Mouse (Mus musculus) adrenal gland, postnatal 14 days (tissue): Measurements from ENCODE around the gene Fahd1. TPM values are rescaled to one million over a fixed set of nuclear protein-coding genes. Genes with fewer than 3 reads are reported as not detected.

ENCODE experiments used
- DNase-seq: peaks from one replicate; pipeline ENCODE4 v3.0.0; 2021; ENCODE audit warnings: mixed read lengths
- total RNA-seq: library from RNA; stranded (reverse); gene quantifications from 2 replicates; pipeline ENCODE4 v1.2.3, GENCODE M21; 2021

The Fahd1 gene
- total RNA-seq, 1 experiment from 2014 or later = 43.0 TPM

- DNase-seq = no peak
Measured at GRCm38 (mm10) chr17:24847386-24847785, 2.8 kb downstream of the Fahd1 start.

DNA sequence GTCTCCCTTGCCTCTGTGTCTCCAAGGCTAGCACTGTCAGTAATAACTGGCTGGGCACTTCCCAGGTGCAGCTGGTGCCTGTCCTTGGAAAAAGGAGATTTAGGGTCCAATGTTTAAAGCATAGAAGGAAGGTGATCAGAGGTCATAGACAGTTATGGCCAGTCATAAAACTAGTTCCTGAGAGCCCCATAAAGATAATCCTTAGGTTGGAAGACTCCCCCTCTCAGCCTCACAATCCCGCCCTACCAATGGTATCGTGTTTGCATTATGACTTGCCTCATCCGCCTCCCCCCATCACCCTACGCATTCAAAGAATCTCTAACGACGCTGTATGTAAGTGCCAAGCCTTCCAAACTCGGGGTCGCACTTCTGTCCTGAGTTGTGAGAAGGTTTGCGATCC, 5.6 kb downstream of the Fahd1 start:
- no peak for DNase-seq

GRCm38 (mm10) chr17:24842631-24843030, 7.5 kb downstream of the Fahd1 start:
- DNase-seq = no peak

DNA sequence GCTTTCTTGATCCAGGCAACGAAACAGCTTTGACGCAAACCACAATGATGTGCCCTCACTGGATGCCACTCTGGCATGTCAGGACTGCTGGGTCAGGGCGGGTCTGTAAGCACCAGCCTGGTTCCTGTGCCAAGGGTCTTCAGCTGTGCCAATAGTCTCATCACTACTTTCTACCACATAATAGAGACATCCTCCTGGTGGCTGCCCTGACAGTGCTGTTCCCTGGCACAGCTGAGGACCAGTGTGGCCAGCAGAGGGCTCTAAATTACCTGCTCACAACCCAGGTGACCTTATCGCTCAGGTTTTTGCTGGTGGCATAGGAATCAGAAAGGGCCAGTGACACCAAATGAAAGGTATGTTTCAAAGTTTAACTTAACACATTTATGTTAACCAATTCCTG, 9.0 kb downstream of the Fahd1 start:
- peak; percentile 13 for DNase-seq

DNA sequence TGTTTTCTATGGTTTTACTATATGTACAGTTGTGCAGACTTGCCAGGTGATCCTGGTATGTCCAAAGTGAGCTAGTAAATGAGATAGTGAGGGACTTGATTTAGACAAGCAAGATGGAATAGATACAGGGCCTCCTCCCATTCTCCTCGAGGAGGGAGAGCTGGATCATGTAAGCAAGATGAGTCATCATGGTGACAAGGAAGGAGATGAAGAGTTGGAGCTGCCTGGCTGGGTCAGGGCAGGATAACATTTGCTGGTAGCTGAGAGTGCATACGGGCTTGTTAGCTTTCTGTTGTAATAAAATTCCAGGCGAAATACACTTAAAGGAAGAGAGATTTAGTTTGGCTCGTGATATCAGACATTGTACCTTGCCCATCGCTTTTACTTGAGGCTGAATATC, 9.8 kb downstream of the Fahd1 start:
- DNase-seq = no peak

DNA sequence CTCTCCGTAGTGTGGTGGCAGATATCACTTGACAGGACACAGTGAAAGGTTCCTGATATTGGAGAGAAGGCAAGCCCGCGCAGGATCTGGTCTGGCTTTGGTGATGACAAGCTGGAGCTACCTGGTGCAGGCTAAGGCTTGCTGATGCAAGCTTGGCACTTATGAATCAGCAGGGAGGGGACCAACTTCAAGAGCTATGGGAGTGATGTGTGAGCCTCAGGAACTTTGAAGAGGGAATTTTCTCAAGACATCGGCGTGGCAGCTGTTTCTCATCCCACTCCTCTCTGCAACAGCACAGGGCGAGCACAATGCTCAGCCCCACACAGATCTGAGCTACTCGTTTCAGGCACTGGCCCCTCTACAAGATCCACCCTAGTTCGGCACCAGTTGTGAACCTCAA, 10.3 kb downstream of the Fahd1 start, which contains the start of gene Hagh:
TSS of gene Hagh (plus strand) at position 302 of the 400 bp plus-strand sequence.
- no peak for DNase-seq

- DNase-seq = peak; percentile 45
Measured at GRCm38 (mm10) chr17:24821351-24822280, 28.5 kb downstream of the Fahd1 start.

DNA sequence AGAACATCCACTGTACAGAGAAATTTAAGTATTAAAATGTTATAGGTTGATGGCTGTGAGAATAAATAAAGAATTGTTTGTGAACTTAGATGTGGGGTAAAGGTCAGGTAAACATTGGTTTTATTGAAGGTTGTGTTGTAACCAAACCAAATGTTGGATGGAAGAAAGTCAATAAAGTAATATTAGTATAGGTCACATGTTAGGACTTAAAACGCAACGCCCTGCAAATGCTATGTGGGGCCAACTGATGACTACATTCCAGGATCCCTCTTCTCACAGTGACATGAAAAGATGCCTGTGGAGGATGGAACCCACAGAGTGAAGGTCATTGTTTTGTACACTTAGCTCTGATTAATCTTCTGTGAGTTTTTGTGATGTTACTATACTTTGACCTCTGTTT, 30.7 kb downstream of the Fahd1 start:
- no peak for DNase-seq

- DNase-seq = peak; percentile 18
Measured at GRCm38 (mm10) chr17:24818172-24818571, 32.0 kb downstream of the Fahd1 start.

DNA sequence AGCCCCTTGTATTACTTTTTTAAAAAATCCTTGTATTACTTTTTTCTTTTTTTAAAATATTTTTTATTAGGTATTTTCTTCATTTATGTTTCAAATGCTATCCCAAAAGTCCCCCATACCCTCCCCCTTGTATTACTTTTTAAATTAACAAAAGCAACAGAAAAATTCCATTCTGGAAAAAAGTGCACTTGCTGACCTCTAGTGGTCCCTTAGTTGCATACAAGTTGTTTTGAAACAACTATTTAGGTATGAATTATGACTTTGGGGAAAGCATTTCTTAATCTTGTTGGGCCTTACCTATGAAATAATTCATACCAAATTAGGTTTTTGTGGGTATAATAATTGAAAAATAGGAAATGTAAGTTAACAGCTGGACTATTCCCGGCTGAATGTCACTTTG, 32.7 kb downstream of the Fahd1 start:
- DNase-seq = no peak

DNA sequence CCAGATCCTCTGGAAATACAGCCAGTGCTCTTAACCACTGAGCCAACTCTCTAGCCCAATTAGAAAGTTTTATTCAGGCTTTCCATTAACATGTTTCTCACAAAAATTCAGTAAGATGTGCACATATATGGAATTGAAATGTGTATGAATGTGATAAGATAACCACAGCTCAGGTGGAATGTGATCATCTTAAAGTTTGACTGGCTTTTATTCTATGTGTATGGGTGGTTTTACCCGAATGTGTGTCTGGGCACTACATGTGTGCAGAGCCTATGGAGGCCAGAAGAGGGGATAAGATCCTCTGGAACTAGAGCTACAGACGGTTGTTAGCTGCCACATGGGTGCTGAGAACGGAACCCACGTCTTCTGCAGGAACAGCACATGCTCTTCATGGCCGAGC, 34.9 kb downstream of the Fahd1 start:
- no peak for DNase-seq

GRCm38 (mm10) chr17:24812215-24812614, 37.9 kb downstream of the Fahd1 start:
- DNase-seq = no peak

DNA sequence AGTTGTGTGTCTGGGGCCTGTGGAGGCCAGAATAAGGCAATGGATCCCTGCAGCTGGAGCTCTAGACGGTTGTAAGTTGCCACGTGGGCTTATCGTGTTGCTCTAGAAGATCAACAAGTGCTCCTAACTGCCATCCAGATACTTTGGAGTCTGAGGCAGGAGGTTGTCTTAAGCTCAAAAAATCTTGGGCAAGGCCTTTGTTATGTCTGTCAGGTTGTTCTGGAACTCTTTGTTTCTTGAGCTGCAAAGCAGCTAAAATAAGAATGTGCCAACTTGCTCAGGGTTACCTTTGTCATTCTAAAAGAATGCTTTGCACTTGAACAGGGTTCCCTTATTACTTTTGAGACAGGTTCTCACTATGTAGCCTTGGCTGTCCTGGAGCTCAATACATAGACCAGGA, 39.0 kb downstream of the Fahd1 start:
- DNase-seq = no peak

DNA sequence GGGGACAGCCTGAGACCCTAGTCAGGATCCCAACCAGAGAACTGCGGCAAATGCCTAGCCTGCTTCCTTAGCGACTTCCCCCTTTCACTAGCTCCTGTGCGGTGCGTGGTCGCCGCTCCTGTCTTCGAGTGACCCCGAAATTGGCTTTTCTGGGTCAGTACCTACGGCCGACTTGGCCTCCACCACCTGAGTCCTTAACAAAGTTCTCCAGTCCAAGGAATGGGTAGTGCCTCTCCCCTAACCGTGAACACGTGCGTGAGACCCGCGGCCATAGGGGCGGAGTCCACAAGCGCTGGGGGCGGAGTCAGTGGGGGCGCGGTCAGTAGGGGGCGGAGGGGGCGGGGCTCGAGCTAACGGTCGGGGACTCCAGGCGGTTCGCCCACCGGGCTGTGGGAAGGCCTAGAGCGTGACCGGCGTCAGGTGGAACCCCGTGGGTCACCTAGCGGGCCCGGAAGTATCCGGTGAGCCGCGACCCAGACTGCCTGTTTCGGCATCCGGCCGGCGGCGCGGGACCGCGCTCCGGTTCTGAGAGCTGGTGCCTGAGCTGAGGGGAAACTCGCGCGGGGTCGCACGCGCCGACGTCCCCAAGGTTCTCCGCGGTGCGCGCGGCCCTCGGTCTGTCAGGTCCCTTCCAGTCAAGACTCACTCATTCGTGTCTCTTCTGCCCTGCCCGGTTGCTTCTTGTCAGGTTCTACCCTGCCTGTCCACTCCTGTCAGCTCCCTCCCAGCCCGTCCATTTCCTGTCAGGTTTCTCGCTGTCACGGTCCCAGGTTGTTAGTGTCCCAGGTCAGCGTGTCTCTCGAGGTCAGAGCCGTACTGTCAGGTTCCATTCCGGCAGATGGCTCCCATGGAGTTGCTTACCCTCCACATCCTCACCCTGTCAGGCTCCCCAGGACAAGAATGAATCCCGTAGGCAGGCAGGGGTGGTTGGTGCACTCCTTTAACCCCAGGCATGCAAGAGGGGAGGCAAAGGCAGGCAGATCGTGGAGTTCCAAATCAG, 45.9 kb downstream of the Fahd1 start, which contains the start of gene Meiob:
TSS of gene Meiob (plus strand) at position 338 of the 1,000 bp plus-strand sequence.
- DNase-seq = peak; percentile 86

GRCm38 (mm10) chr17:24800524-24800923, 49.6 kb downstream of the Fahd1 start:
- no peak for DNase-seq

DNA sequence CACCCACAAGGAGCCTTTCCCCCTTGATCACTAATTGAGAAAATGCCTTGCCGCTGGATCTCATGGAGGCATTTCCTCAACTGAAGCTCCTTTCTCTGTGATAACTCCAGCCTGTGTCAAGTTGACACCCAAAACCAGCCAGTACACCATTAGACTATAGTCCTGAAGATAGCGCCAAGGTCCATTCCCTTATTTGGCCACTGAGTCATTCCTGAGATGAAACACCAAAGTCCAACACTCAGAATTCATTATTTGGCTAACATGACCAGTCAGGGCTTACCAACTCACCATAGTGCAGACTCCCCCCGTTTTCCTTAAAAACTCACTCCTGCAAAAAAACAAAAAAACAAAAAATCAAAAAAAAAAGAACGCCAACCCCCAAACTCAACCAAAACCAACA, 50.7 kb downstream of the Fahd1 start:
- DNase-seq = no peak

Other genes starting within 250 kb of the Fahd1 start
- gene Tsc2, start 217.7 kb downstream of the Fahd1 start, total RNA-seq = 100 and 110 TPM in 2 replicates
- 7.2 and 7.7 TPM in 2 replicates for gene Nthl1, start 217.7 kb downstream of the Fahd1 start, total RNA-seq
- gene Slc9a3r2, start 200.0 kb downstream of the Fahd1 start, total RNA-seq = 90.2 and 99.1 TPM in 2 replicates
- gene Npw, start 191.9 kb downstream of the Fahd1 start, total RNA-seq = not detected in 2 replicates
- gene Zfp598, start 180.7 kb downstream of the Fahd1 start, total RNA-seq = 44.5 and 47.4 TPM in 2 replicates
- gene Syngr3, start 160.4 kb downstream of the Fahd1 start, total RNA-seq = 1.8 and 5.7 TPM in 2 replicates
- gene Gfer, start 154.2 kb downstream of the Fahd1 start, total RNA-seq = 36.0 and 39.3 TPM in 2 replicates
- 3.6 and 5.7 TPM in 2 replicates for gene Noxo1, start 154.1 kb downstream of the Fahd1 start, total RNA-seq
- gene Tbl3, start 142.7 kb downstream of the Fahd1 start, total RNA-seq = 35.8 and 41.2 TPM in 2 replicates
- gene Rnf151, start 132.3 kb downstream of the Fahd1 start, total RNA-seq = not detected in 2 replicates
- gene Rps2, start 132.2 kb downstream of the Fahd1 start, total RNA-seq = 702 and 762 TPM in 2 replicates
- gene Ndufb10, start 125.9 kb downstream of the Fahd1 start, total RNA-seq = 418 and 458 TPM in 2 replicates
- gene Rpl3l, start 122.5 kb downstream of the Fahd1 start, total RNA-seq = 0.53 TPM in 1 of 2 replicates, not detected in the other
- 73.2 and 98.3 TPM in 2 replicates for gene Msrb1, start 113.7 kb downstream of the Fahd1 start, total RNA-seq
- gene Hs3st6, start 97.4 kb downstream of the Fahd1 start, total RNA-seq = 2.0 and 2.4 TPM in 2 replicates
- 0.67 and 0.71 TPM in 2 replicates for gene Meiob, start 46.1 kb downstream of the Fahd1 start, total RNA-seq
- 122 and 150 TPM in 2 replicates for gene Hagh, start 10.2 kb downstream of the Fahd1 start, total RNA-seq
- gene Igfals, start 15.6 kb upstream of the Fahd1 start, total RNA-seq = 1.2 and 12.2 TPM in 2 replicates
- gene Nubp2, start 36.0 kb upstream of the Fahd1 start, total RNA-seq = 39.5 and 48.8 TPM in 2 replicates
- gene Spsb3, start 36.3 kb upstream of the Fahd1 start, total RNA-seq = 30.2 and 34.6 TPM in 2 replicates
- 36.7 and 43.1 TPM in 2 replicates for gene Eme2, start 44.7 kb upstream of the Fahd1 start, total RNA-seq
- 133 and 145 TPM in 2 replicates for gene Mrps34, start 44.8 kb upstream of the Fahd1 start, total RNA-seq
- 46.1 and 47.4 TPM in 2 replicates for gene Nme3, start 46.1 kb upstream of the Fahd1 start, total RNA-seq
- 84.3 and 111 TPM in 2 replicates for gene Mapk8ip3, start 86.6 kb upstream of the Fahd1 start, total RNA-seq
- 33.9 and 45.2 TPM in 2 replicates for gene Jpt2, start 110.3 kb upstream of the Fahd1 start, total RNA-seq
- gene Cramp1l, start 165.4 kb upstream of the Fahd1 start, total RNA-seq = 23.3 and 26.7 TPM in 2 replicates
- gene Ift140, start 165.7 kb upstream of the Fahd1 start, total RNA-seq = 30.0 and 43.7 TPM in 2 replicates
- gene Tmem204, start 233.2 kb upstream of the Fahd1 start, total RNA-seq = 30.1 and 30.2 TPM in 2 replicates